Mouse (Mus musculus) thymus, postnatal 25 days (tissue): ENCODE results near the gene Anks1.

Experiments used
- DNase-seq: peaks from one replicate; pipeline ENCODE4 v3.0.0; 2022

Anks1 gene

DNA sequence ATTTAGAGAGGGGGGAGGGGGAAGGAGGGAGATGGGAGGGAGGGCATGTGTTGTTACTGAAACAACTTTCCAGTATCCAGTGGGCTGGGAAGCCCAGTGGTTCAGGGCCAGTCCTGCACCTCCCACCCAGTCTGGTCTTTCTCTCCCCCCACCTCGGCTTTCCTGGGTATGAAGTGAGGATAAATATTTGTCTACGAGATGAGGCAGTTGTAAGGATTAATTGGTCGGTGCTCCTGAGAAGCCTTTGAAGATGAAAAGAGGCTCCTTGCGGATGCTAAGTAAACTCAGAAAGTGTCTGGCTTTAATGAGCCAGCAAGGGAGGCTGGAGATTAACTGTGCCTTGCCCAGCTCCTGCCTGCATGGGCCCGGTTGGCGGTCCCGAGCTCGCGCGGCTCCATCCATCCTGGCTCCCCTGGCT lies 192.8 kb downstream of the Anks1 start:
- DNase-seq = no peak

DNA sequence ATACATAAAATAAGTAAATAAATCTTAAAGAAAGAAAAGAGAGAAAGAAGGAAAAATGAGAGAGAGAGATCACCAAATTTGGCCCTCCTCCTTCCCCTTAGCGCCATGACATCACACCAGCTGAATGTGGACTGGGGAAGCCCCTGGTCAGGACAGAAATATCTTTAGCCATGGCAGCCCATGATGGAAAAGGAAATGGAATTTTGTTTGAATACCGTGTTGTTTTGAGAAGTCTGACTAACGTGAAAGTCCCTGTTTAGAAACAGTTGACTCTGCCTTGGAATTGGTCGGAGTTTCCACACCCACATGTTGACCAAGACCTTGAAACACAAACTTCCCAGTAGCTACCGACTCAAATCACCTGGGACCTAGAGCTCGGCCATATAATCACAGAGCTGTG lies 195.3 kb downstream of the Anks1 start:
- no peak for DNase-seq

DNA sequence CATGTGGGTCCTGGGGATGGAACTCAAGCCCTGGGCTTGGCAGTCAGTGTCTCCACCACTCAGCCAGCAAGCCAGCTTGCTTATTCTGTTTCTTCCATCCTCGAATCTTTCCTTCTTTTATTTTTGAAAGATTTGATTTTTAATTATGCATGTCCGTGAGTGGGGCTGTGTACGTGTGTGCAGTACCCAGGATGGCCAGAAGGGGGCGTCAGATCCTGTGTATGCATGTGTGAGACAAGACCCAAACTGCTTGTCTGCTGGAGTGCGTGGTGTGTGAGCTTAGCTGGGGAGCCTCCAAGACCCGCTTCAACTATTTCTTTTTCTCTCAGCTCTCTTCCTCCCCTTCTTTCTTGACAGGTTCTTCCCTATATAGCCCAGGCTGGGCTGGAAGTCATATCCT lies 197.2 kb downstream of the Anks1 start:
- peak; percentile 26 for DNase-seq

DNA sequence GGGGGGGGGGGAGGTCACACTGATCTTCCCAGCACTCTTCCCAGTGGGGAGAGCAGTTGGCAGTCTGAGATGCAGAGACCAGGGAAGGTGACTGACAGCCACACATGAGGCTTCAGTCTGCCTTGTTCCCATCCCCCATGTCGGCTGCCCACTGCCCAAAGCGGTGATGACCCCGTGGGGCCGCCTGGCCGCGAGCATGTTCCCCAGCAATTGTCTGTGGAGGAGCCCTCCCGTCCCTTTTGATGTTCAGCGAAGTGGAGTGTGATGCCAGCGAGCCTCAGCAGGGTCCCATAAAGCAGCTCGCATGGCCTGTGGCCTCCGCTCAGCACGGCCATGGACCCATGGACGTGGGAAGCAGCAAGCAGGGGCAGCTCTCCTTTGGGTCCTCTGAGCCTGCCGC lies 198.2 kb downstream of the Anks1 start:
- no peak for DNase-seq

DNA sequence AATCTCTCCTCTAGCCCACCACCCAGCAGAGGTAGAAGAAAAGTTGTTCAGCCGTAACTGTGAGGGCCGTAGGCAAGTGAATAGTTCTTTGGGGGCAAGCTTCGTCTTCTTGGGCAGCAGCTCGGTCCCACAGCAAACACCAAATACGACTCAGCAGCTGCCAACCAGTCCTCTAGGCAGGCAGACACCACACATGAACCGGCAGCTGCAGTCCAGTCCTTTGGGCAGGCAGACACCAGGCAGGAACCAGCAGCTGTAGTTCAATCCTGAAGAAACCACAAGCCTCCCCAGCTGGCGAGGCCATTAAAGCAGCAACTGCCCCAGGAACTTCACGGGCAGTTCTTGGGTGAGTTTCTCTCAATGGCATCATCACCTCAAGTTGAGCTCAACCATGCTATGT lies 203.2 kb downstream of the Anks1 start:
- no peak for DNase-seq
